Mouse (Mus musculus) liver, adult 2 months (tissue): Measurements from ENCODE around the gene Epas1.
A peak's percentile ranks its signal among the peaks of the same experiment; 100 is the strongest.

Experiments used
- CTCF ChIP-seq: fragments of 200-500 bp; IDR thresholded peaks from 2 replicates; pipeline ENCODE4 v1.5.1; 2011; ENCODE audit warnings: low read depth, low read length, control low read depth
- POLR2A ChIP-seq: fragments of 200-500 bp; IDR thresholded peaks from 2 replicates; pipeline ENCODE4 v1.6.1; 2011; ENCODE audit warnings: low read length, control low read depth; ENCODE audit not compliant: insufficient read depth; ENCODE audit errors: extremely low read depth

DNA sequence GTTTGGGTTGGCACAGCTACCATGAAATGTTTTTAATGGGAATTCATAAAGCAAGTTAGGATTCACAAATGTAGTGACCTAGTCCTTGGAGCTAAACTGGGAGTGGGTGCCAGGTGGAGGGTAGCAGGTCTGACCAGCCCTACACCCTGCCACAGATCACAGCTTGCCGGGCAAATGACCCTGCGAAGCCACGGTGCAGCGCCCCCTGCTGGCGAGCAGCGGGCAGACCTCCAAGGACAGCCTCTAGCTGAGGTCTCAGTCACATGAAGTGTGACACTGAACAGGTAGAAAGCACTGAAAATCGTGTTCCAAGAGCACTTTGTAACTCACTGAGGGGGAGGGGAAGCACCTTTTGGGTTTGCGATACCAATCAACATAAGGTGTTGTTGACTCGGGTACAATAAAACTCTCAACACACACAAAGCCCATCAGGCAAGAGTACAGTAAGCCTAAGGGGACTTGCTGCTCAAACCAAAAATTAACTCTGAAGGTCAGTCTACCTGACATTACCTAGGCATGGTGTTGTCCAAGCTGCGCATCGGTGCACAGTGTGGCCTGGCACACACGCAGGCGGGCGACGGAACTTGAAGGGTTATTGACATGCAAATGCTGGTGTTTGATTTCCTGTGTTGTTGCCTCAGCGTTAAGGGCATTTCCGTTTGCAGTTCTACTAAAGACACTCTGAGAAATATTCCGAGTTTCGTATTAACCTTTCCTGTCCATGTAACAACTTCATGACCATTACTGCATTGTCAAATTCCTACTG lies 79.2 kb downstream of the Epas1 start:
- TF ChIP-seq POLR2A (no peak), CTCF (peak; percentile 93)
